Mouse (Mus musculus): ENCODE results near the gene Zfp110. TPM values are rescaled to one million over a fixed set of nuclear protein-coding genes. Genes with fewer than 3 reads are reported as not detected.

Gene Zfp110
- polyA plus RNA-seq, 2 experiments: 4.4 to 8.5 TPM

- TF ChIP-seq EP300 (IDR thresholded peaks at IDR 0.05; ENCODE audit: low read depth) (no peak), CTCF (IDR thresholded peaks at IDR 0.05; ENCODE audit: low read depth) (peak; percentile 34)
Observed at GRCm38 (mm10) chr7:12880911-12881660, 46.5 kb downstream of the Zfp110 start, which contains the start of gene Zfp128. Gene Zfp128, plus strand, starts transcription at chr7:12881177.

GRCm38 (mm10) chr7:12886563-12887266 lies 52.2 kb downstream of the Zfp110 start:
- H3K4me2 ChIP-seq (ENCODE audit: low read depth): no peak overlapping the region
- no peak overlapping the region for H3K27ac ChIP-seq
- no peaks in the 10 kb centered on the region for H3K27me3 ChIP-seq (ENCODE audit: control insufficient read depth, insufficient read depth, low read length)
- ATAC-seq (ENCODE audit: insufficient read depth) (no peak), DNase-seq (ENCODE audit: low read depth in 3 of 3, low spot score in 3 of 3) (no peak)
- H3K4me3 ChIP-seq (ENCODE audit: insufficient read depth in 1 of 2, low read depth in 2 of 2, low read length in 2 of 2): no peak overlapping the region
- no peaks in the 10 kb centered on the region for H3K9me3 ChIP-seq (ENCODE audit: control insufficient read depth, low read length)
- H3K9ac ChIP-seq (replicated peaks): no peak overlapping the region
- no peaks in the 10 kb centered on the region for H3K36me3 ChIP-seq (replicated peaks; ENCODE audit: control insufficient read depth, insufficient read depth, low read depth)
- peaks cover 0 to 1% of the 10 kb centered on the region in 2 experiments; a peak in 1 of 4 replicates for H3K4me1 ChIP-seq (replicated peaks; ENCODE audit: control insufficient read depth in 2 of 2, insufficient read depth in 2 of 2, low read length in 1 of 2)
- TF ChIP-seq EP300 (IDR thresholded peaks at IDR 0.05; ENCODE audit: low read depth) (no peak), CTCF (IDR thresholded peaks at IDR 0.05; ENCODE audit: low read depth) (no peak)
- WGBS (ENCODE audit: insufficient replicate concordance): 77% methylated on average over 12 of the region's 12 CpGs

More at GRCm38 (mm10) chr7:12880911-12881660, 46.5 kb downstream of the Zfp110 start, which contains the start of gene Zfp128:
- H3K9ac ChIP-seq (replicated peaks): peak within 1 kb of the TSS; percentile 61
- DNase-seq (ENCODE audit: low read depth in 3 of 3, low spot score in 3 of 3): peak; percentile 83 to 89 (median 89)
- no peaks in the 10 kb centered on the region for H3K27me3 ChIP-seq (ENCODE audit: control insufficient read depth, insufficient read depth, low read length)
- 1% methylated on average over 35 of the region's 35 CpGs for WGBS (ENCODE audit: insufficient replicate concordance)
- no peak within 1 kb of the TSS for H3K27ac ChIP-seq
- no peaks in the 10 kb centered on the region for H3K9me3 ChIP-seq (ENCODE audit: control insufficient read depth, low read length)
- H3K4me3 ChIP-seq (ENCODE audit: insufficient read depth in 1 of 2, low read depth in 2 of 2, low read length in 2 of 2): peak within 1 kb of the TSS; percentile 57 to 91
- ATAC-seq (ENCODE audit: insufficient read depth): peak; percentile 100
- H3K4me1 ChIP-seq (replicated peaks; ENCODE audit: control insufficient read depth in 2 of 2, insufficient read depth in 2 of 2, low read length in 1 of 2): peaks cover 0 to 6% of the 10 kb centered on the region in 2 experiments; a peak in 1 of 4 replicates
- no peaks in the 10 kb centered on the region for H3K36me3 ChIP-seq (replicated peaks; ENCODE audit: control insufficient read depth, insufficient read depth, low read depth)
- H3K4me2 ChIP-seq (ENCODE audit: low read depth): peak within 1 kb of the TSS; percentile 72

- Histone ChIP-seq H3K4me1 (replicated peaks; ENCODE audit: control insufficient read depth in 2 of 2, insufficient read depth in 2 of 2, low read length in 1 of 2) (no peaks in the 10 kb centered on the region), H3K9ac (replicated peaks) (no peak overlapping the region), H3K27ac (no peak overlapping the region), H3K36me3 (replicated peaks; ENCODE audit: control insufficient read depth, insufficient read depth, low read depth) (no peaks in the 10 kb centered on the region), H3K9me3 (ENCODE audit: control insufficient read depth, low read length) (no peaks in the 10 kb centered on the region), H3K4me2 (ENCODE audit: low read depth) (no peak overlapping the region), H3K27me3 (ENCODE audit: control insufficient read depth, insufficient read depth, low read length) (no peaks in the 10 kb centered on the region), H3K4me3 (ENCODE audit: insufficient read depth in 1 of 2, low read depth in 2 of 2, low read length in 2 of 2) (no peak overlapping the region)
- ATAC-seq (ENCODE audit: insufficient read depth) (no peak), DNase-seq (ENCODE audit: low read depth in 3 of 3, low spot score in 3 of 3) (no peak)
- TF ChIP-seq CTCF (IDR thresholded peaks at IDR 0.05; ENCODE audit: low read depth) (no peak), EP300 (IDR thresholded peaks at IDR 0.05; ENCODE audit: low read depth) (no peak)
- 76% methylated on average over 5 of the region's 5 CpGs for WGBS (ENCODE audit: insufficient replicate concordance)
Observed at GRCm38 (mm10) chr7:12887585-12887984, 53.0 kb downstream of the Zfp110 start.

GRCm38 (mm10) chr7:12890928-12891327 lies 56.4 kb downstream of the Zfp110 start:
- no peak for ATAC-seq (ENCODE audit: insufficient read depth)
- no peak for TF ChIP-seq CTCF (IDR thresholded peaks at IDR 0.05; ENCODE audit: low read depth)
- TF ChIP-seq EP300 (IDR thresholded peaks at IDR 0.05; ENCODE audit: low read depth): no peak
- H3K36me3 ChIP-seq (replicated peaks; ENCODE audit: control insufficient read depth, insufficient read depth, low read depth): no peaks in the 10 kb centered on the region

GRCm38 (mm10) chr7:12891334-12891733 lies 56.8 kb downstream of the Zfp110 start:
- no peak overlapping the region for H3K9ac ChIP-seq (replicated peaks)
- no peaks in the 10 kb centered on the region for H3K27me3 ChIP-seq (ENCODE audit: control insufficient read depth, insufficient read depth, low read length)
- no peak for ATAC-seq (ENCODE audit: insufficient read depth)
- no peak overlapping the region for H3K4me2 ChIP-seq (ENCODE audit: low read depth)
- H3K4me1 ChIP-seq (replicated peaks; ENCODE audit: control insufficient read depth in 2 of 2, insufficient read depth in 2 of 2, low read length in 1 of 2): no peaks in the 10 kb centered on the region
- H3K27ac ChIP-seq: no peak overlapping the region
- WGBS (ENCODE audit: insufficient replicate concordance): 28% methylated on average over 1 of the region's 1 CpGs
- H3K9me3 ChIP-seq (ENCODE audit: control insufficient read depth, low read length): no peaks in the 10 kb centered on the region
- DNase-seq (ENCODE audit: low read depth in 3 of 3, low spot score in 3 of 3): no peak
- no peak overlapping the region for H3K4me3 ChIP-seq (ENCODE audit: insufficient read depth in 1 of 2, low read depth in 2 of 2, low read length in 2 of 2)
- no peaks in the 10 kb centered on the region for H3K36me3 ChIP-seq (replicated peaks; ENCODE audit: control insufficient read depth, insufficient read depth, low read depth)
- TF ChIP-seq CTCF (IDR thresholded peaks at IDR 0.05; ENCODE audit: low read depth): no peak
- no peak for TF ChIP-seq EP300 (IDR thresholded peaks at IDR 0.05; ENCODE audit: low read depth)

More at GRCm38 (mm10) chr7:12890928-12891327, 56.4 kb downstream of the Zfp110 start:
- no peak for DNase-seq (ENCODE audit: low read depth in 3 of 3, low spot score in 3 of 3)
- Histone ChIP-seq H3K9me3 (ENCODE audit: control insufficient read depth, low read length) (no peaks in the 10 kb centered on the region), H3K27me3 (ENCODE audit: control insufficient read depth, insufficient read depth, low read length) (no peaks in the 10 kb centered on the region), H3K4me1 (replicated peaks; ENCODE audit: control insufficient read depth in 2 of 2, insufficient read depth in 2 of 2, low read length in 1 of 2) (no peaks in the 10 kb centered on the region), H3K27ac (no peak overlapping the region), H3K9ac (replicated peaks) (no peak overlapping the region), H3K4me3 (ENCODE audit: insufficient read depth in 1 of 2, low read depth in 2 of 2, low read length in 2 of 2) (no peak overlapping the region), H3K4me2 (ENCODE audit: low read depth) (no peak overlapping the region)
- WGBS (ENCODE audit: insufficient replicate concordance): 79% methylated on average over 14 of the region's 14 CpGs

Data from liver, embryonic 14.5 days (tissue).